Mouse (Mus musculus): Measurements from ENCODE around the gene Chd4. TPM values are rescaled to one million over a fixed set of nuclear protein-coding genes. Genes with fewer than 3 reads are reported as not detected.

Gene Chd4
- polyA plus RNA-seq, 2 experiments: 78.6 to 89.7 TPM

- H3K9me3 ChIP-seq (ENCODE audit: control insufficient read depth, low read length): no peaks in the 10 kb centered on the region
- ATAC-seq (ENCODE audit: low FRiP score, low read depth): peak; percentile 27; the same call in 1 of the 2 replicates
- no peak overlapping the region for H3K9ac ChIP-seq (ENCODE audit: low read depth, low read length, severe bottlenecking)
- no peak for TF ChIP-seq POLR2A (IDR thresholded peaks at IDR 0.05; ENCODE audit: borderline replicate concordance, extremely low read depth, insufficient read depth, insufficient read length)
- H3K4me3 ChIP-seq (replicated peaks; ENCODE audit: low read length): no peak overlapping the region
- no peak overlapping the region for H3K27ac ChIP-seq (replicated peaks; ENCODE audit: low read depth, low read length)
- no peaks in the 10 kb centered on the region for H3K27me3 ChIP-seq (ENCODE audit: control insufficient read depth, insufficient read depth, low read length)
- H3K4me2 ChIP-seq (replicated peaks; ENCODE audit: low read depth, low read length, severe bottlenecking): no peak overlapping the region
- peaks cover 14% of the 10 kb centered on the region for H3K4me1 ChIP-seq (ENCODE audit: control insufficient read depth, insufficient read depth, low read length)
- no peaks in the 10 kb centered on the region for H3K36me3 ChIP-seq (ENCODE audit: control insufficient read depth, insufficient read depth, low read length)
- DNase-seq (ENCODE audit: low spot score): peak; percentile 85
- WGBS: 1% methylated on average over 4 of the region's 4 CpGs
Observed at GRCm38 (mm10) chr6:125084424-125084823, 11.4 kb upstream of the Chd4 start.

GRCm38 (mm10) chr6:125087937-125088336, 7.8 kb upstream of the Chd4 start:
- Histone ChIP-seq H3K9ac (ENCODE audit: low read depth, low read length, severe bottlenecking) (no peak overlapping the region), H3K9me3 (ENCODE audit: control insufficient read depth, low read length) (no peaks in the 10 kb centered on the region), H3K4me1 (ENCODE audit: control insufficient read depth, insufficient read depth, low read length) (peaks cover 26% of the 10 kb centered on the region), H3K4me3 (replicated peaks; ENCODE audit: low read length) (no peak overlapping the region), H3K36me3 (ENCODE audit: control insufficient read depth, insufficient read depth, low read length) (no peaks in the 10 kb centered on the region), H3K4me2 (replicated peaks; ENCODE audit: low read depth, low read length, severe bottlenecking) (no peak overlapping the region), H3K27me3 (ENCODE audit: control insufficient read depth, insufficient read depth, low read length) (no peaks in the 10 kb centered on the region), H3K27ac (replicated peaks; ENCODE audit: low read depth, low read length) (peak overlapping the region; percentile 91)
- WGBS: 80% methylated on average over 3 of the region's 3 CpGs
- ATAC-seq (ENCODE audit: low FRiP score, low read depth) (no peak), DNase-seq (ENCODE audit: low spot score) (no peak)
- TF ChIP-seq POLR2A (IDR thresholded peaks at IDR 0.05; ENCODE audit: borderline replicate concordance, extremely low read depth, insufficient read depth, insufficient read length): no peak

- Histone ChIP-seq H3K27ac (replicated peaks; ENCODE audit: low read depth, low read length) (peak overlapping the region; percentile 91), H3K9ac (ENCODE audit: low read depth, low read length, severe bottlenecking) (no peak overlapping the region), H3K9me3 (ENCODE audit: control insufficient read depth, low read length) (no peaks in the 10 kb centered on the region), H3K4me1 (ENCODE audit: control insufficient read depth, insufficient read depth, low read length) (peaks cover 26% of the 10 kb centered on the region), H3K4me3 (replicated peaks; ENCODE audit: low read length) (peak overlapping the region; percentile 21; the same call in 1 of the 2 replicates), H3K4me2 (replicated peaks; ENCODE audit: low read depth, low read length, severe bottlenecking) (peak overlapping the region; percentile 55), H3K27me3 (ENCODE audit: control insufficient read depth, insufficient read depth, low read length) (no peaks in the 10 kb centered on the region), H3K36me3 (ENCODE audit: control insufficient read depth, insufficient read depth, low read length) (no peaks in the 10 kb centered on the region)
- TF ChIP-seq POLR2A (IDR thresholded peaks at IDR 0.05; ENCODE audit: borderline replicate concordance, extremely low read depth, insufficient read depth, insufficient read length): 0 out of 2 replicates have a peak, but pooled peaks have one; percentile 26
- ATAC-seq (ENCODE audit: low FRiP score, low read depth): peak; percentile 74
- 2% methylated on average over 16 of the region's 20 CpGs for WGBS
- peak; percentile 87 for DNase-seq (ENCODE audit: low spot score)
Observed at GRCm38 (mm10) chr6:125088561-125089321, 7.0 kb upstream of the Chd4 start.

- Histone ChIP-seq H3K36me3 (ENCODE audit: control insufficient read depth, insufficient read depth, low read length) (no peaks in the 10 kb centered on the region), H3K9ac (ENCODE audit: low read depth, low read length, severe bottlenecking) (peak overlapping the region; percentile 34; the same call in 1 of the 2 replicates), H3K4me3 (replicated peaks; ENCODE audit: low read length) (peak overlapping the region; percentile 21), H3K27me3 (ENCODE audit: control insufficient read depth, insufficient read depth, low read length) (no peaks in the 10 kb centered on the region), H3K27ac (replicated peaks; ENCODE audit: low read depth, low read length) (peak overlapping the region; percentile 91), H3K4me2 (replicated peaks; ENCODE audit: low read depth, low read length, severe bottlenecking) (peak overlapping the region; percentile 55), H3K4me1 (ENCODE audit: control insufficient read depth, insufficient read depth, low read length) (peaks cover 26% of the 10 kb centered on the region), H3K9me3 (ENCODE audit: control insufficient read depth, low read length) (no peaks in the 10 kb centered on the region)
- peak; percentile 69 for ATAC-seq (ENCODE audit: low FRiP score, low read depth)
- peak; percentile 84 for DNase-seq (ENCODE audit: low spot score)
- WGBS: 1% methylated on average over 15 of the region's 15 CpGs
- no peak for TF ChIP-seq POLR2A (IDR thresholded peaks at IDR 0.05; ENCODE audit: borderline replicate concordance, extremely low read depth, insufficient read depth, insufficient read length)
Observed at GRCm38 (mm10) chr6:125089521-125090321, 6.1 kb upstream of the Chd4 start.

- H3K27me3 ChIP-seq (ENCODE audit: control insufficient read depth, insufficient read depth, low read length): no peaks in the 10 kb centered on the region
- peaks cover 26% of the 10 kb centered on the region for H3K4me1 ChIP-seq (ENCODE audit: control insufficient read depth, insufficient read depth, low read length)
- H3K9ac ChIP-seq (ENCODE audit: low read depth, low read length, severe bottlenecking): 0 out of 2 replicates have a peak overlapping the region, but pooled peaks have one; percentile 34
- 58% methylated on average over 10 of the region's 10 CpGs for WGBS
- peak overlapping the region; percentile 21; the same call in 1 of the 2 replicates for H3K4me3 ChIP-seq (replicated peaks; ENCODE audit: low read length)
- H3K36me3 ChIP-seq (ENCODE audit: control insufficient read depth, insufficient read depth, low read length): no peaks in the 10 kb centered on the region
- ATAC-seq (ENCODE audit: low FRiP score, low read depth) (no peak), DNase-seq (ENCODE audit: low spot score) (no peak)
- no peaks in the 10 kb centered on the region for H3K9me3 ChIP-seq (ENCODE audit: control insufficient read depth, low read length)
- peak overlapping the region; percentile 91 for H3K27ac ChIP-seq (replicated peaks; ENCODE audit: low read depth, low read length)
- no peak for TF ChIP-seq POLR2A (IDR thresholded peaks at IDR 0.05; ENCODE audit: borderline replicate concordance, extremely low read depth, insufficient read depth, insufficient read length)
- peak overlapping the region; percentile 55 for H3K4me2 ChIP-seq (replicated peaks; ENCODE audit: low read depth, low read length, severe bottlenecking)
Observed at GRCm38 (mm10) chr6:125090341-125091085, 5.3 kb upstream of the Chd4 start.
